Mouse (Mus musculus) liver, embryonic 16.5 days (tissue): Measurements from ENCODE around the gene Tacc2. TPM values are rescaled to one million over a fixed set of nuclear protein-coding genes. Genes with fewer than 3 reads are reported as not detected.

Source experiments
- ATAC-seq: fragments of 200-750 bp; cut with Nextera tagmentation; 2 replicates; pipeline ENCODE4 v1.8.0; 2017; ENCODE audit warnings: low read depth, mild to moderate bottlenecking, moderate number of reproducible peaks, moderate library complexity
- H3K27ac ChIP-seq: fragments of 300-500 bp; sonication (generic); 2 replicates; pipeline ENCODE4 v1.5.1; 2014; ENCODE audit warnings: mild to moderate bottlenecking, low read length
- H3K27me3 ChIP-seq: fragments of 300-500 bp; sonication (generic); 2 replicates; pipeline ENCODE4 v1.6.1; 2014; ENCODE audit warnings: low read depth, low read length, mixed read lengths; ENCODE audit not compliant: control insufficient read depth, insufficient read depth
- H3K36me3 ChIP-seq: fragments of 300-500 bp; sonication (generic); 2 replicates; pipeline ENCODE4 v1.6.1; 2014; ENCODE audit warnings: mild to moderate bottlenecking; ENCODE audit not compliant: control insufficient read depth, insufficient read depth
- H3K4me1 ChIP-seq: fragments of 300-500 bp; sonication (generic); 2 replicates; pipeline ENCODE4 v1.6.1; 2014; ENCODE audit warnings: low read depth, low read length, mixed read lengths; ENCODE audit not compliant: control insufficient read depth
- H3K4me2 ChIP-seq: fragments of 300-500 bp; sonication (generic); 2 replicates; pipeline ENCODE4 v1.6.1; 2014; ENCODE audit warnings: low read depth, low read length, mixed read lengths
- H3K4me3 ChIP-seq: fragments of 300-500 bp; sonication (generic); 2 replicates; pipeline ENCODE4 v1.5.1; 2014; ENCODE audit warnings: low read depth, mild to moderate bottlenecking, low read length
- H3K9ac ChIP-seq: fragments of 300-500 bp; sonication (generic); 2 replicates; pipeline ENCODE4 v1.6.1; 2014; ENCODE audit warnings: low read depth, low read length
- H3K9me3 ChIP-seq: fragments of 300-500 bp; sonication (generic); replicated peaks from 2 replicates; pipeline ENCODE4 v1.6.1; 2016; ENCODE audit warnings: low read length; ENCODE audit not compliant: control insufficient read depth
- WGBS: fragments of 180-500 bp; shearing (Covaris S2); extraction: QIAGEN DNeasy Blood & Tissue Kit; methylation state at CpG from one replicate; pipeline ENCODE4 v1.1.7; 2014; ENCODE audit not compliant: insufficient replicate concordance; 5-methylcytosine and 5-hydroxymethylcytosine counted together
- polyA plus RNA-seq: library from polyadenylated mRNA; unstranded; fragments of >200 nt; fragmentation: Nextera tagmentation; extraction: Ambion mirVana; gene quantifications from 2 replicates; pipeline ENCODE4 v1.2.1, GENCODE M21; 2015

The Tacc2 gene
- polyA plus RNA-seq, 1 experiment from 2014 or later: 3.3 TPM

- H3K9ac ChIP-seq: no peak overlapping the region
- H3K4me2 ChIP-seq: no peak overlapping the region
- no peak overlapping the region for H3K27ac ChIP-seq
- H3K4me1 ChIP-seq: peaks cover 14% of the 10 kb centered on the region
- no peaks in the 10 kb centered on the region; the same call in 1 of the 2 replicates for H3K9me3 ChIP-seq
- H3K36me3 ChIP-seq: peaks cover 3% of the 10 kb centered on the region
- ATAC-seq: no peak
- no peak overlapping the region for H3K4me3 ChIP-seq
- 52% methylated on average over 6 of the region's 6 CpGs for WGBS
- H3K27me3 ChIP-seq: no peaks in the 10 kb centered on the region
These were observed 94.1 kb downstream of the Tacc2 start for GRCm38 (mm10) chr7:130671301-130671700.

- no peak for ATAC-seq
- peaks cover 14% of the 10 kb centered on the region for H3K4me1 ChIP-seq
- no peak overlapping the region for H3K4me2 ChIP-seq
- no peak overlapping the region for H3K4me3 ChIP-seq
- H3K9me3 ChIP-seq: no peaks in the 10 kb centered on the region; the same call in 1 of the 2 replicates
- peaks cover 4% of the 10 kb centered on the region for H3K36me3 ChIP-seq
- H3K27me3 ChIP-seq: no peaks in the 10 kb centered on the region
- H3K9ac ChIP-seq: no peak overlapping the region
- WGBS: 53% methylated on average over 9 of the region's 9 CpGs
- no peak overlapping the region for H3K27ac ChIP-seq
These were observed 96.2 kb downstream of the Tacc2 start for GRCm38 (mm10) chr7:130673169-130674033.

GRCm38 (mm10) chr7:130674526-130674925, 97.3 kb downstream of the Tacc2 start:
- H3K36me3 ChIP-seq: peaks cover 4% of the 10 kb centered on the region
- 76% methylated on average over 9 of the region's 9 CpGs for WGBS
- no peak overlapping the region for H3K4me3 ChIP-seq
- no peak overlapping the region for H3K4me2 ChIP-seq
- no peaks in the 10 kb centered on the region for H3K27me3 ChIP-seq
- no peak overlapping the region for H3K27ac ChIP-seq
- no peaks in the 10 kb centered on the region; the same call in 1 of the 2 replicates for H3K9me3 ChIP-seq
- no peak overlapping the region for H3K9ac ChIP-seq
- peaks cover 5% of the 10 kb centered on the region for H3K4me1 ChIP-seq
- ATAC-seq: no peak

GRCm38 (mm10) chr7:130676885-130677540, 99.8 kb downstream of the Tacc2 start:
- no peaks in the 10 kb centered on the region for H3K4me1 ChIP-seq
- peaks cover 4% of the 10 kb centered on the region for H3K36me3 ChIP-seq
- H3K27ac ChIP-seq: no peak overlapping the region
- H3K27me3 ChIP-seq: no peaks in the 10 kb centered on the region
- H3K9me3 ChIP-seq: no peaks in the 10 kb centered on the region; the same call in 1 of the 2 replicates
- no peak overlapping the region for H3K4me3 ChIP-seq
- ATAC-seq: no peak
- H3K4me2 ChIP-seq: no peak overlapping the region
- no peak overlapping the region for H3K9ac ChIP-seq
- 68% methylated on average over 11 of the region's 11 CpGs for WGBS

- H3K9me3 ChIP-seq: no peaks in the 10 kb centered on the region; the same call in 1 of the 2 replicates
- H3K9ac ChIP-seq: no peak overlapping the region
- H3K4me1 ChIP-seq: no peaks in the 10 kb centered on the region
- no peak overlapping the region for H3K4me2 ChIP-seq
- H3K4me3 ChIP-seq: no peak overlapping the region
- H3K27me3 ChIP-seq: no peaks in the 10 kb centered on the region
- no peak overlapping the region for H3K27ac ChIP-seq
- 67% methylated on average over 12 of the region's 12 CpGs for WGBS
- no peak for ATAC-seq
- peaks cover 4% of the 10 kb centered on the region for H3K36me3 ChIP-seq
These were observed 100.5 kb downstream of the Tacc2 start for GRCm38 (mm10) chr7:130677541-130678274.

GRCm38 (mm10) chr7:130678414-130678813, 101.2 kb downstream of the Tacc2 start:
- no peaks in the 10 kb centered on the region for H3K4me1 ChIP-seq
- H3K4me3 ChIP-seq: no peak overlapping the region
- 71% methylated on average over 6 of the region's 6 CpGs for WGBS
- no peak for ATAC-seq
- H3K27ac ChIP-seq: no peak overlapping the region
- no peak overlapping the region for H3K4me2 ChIP-seq
- no peak overlapping the region for H3K9ac ChIP-seq
- H3K36me3 ChIP-seq: peaks cover 4% of the 10 kb centered on the region
- H3K27me3 ChIP-seq: no peaks in the 10 kb centered on the region
- H3K9me3 ChIP-seq: no peaks in the 10 kb centered on the region; the same call in 1 of the 2 replicates

- Histone ChIP-seq H3K9me3 (no peaks in the 10 kb centered on the region), H3K4me1 (no peaks in the 10 kb centered on the region), H3K9ac (no peak overlapping the region), H3K27me3 (no peaks in the 10 kb centered on the region), H3K27ac (no peak overlapping the region), H3K4me2 (no peak overlapping the region), H3K36me3 (no peaks in the 10 kb centered on the region), H3K4me3 (no peak overlapping the region)
- ATAC-seq: no peak
- 44% methylated on average over 4 of the region's 4 CpGs for WGBS
These were observed 104.6 kb downstream of the Tacc2 start for GRCm38 (mm10) chr7:130681798-130682197.

- Histone ChIP-seq H3K27me3 (peaks cover 13% of the 10 kb centered on the region), H3K27ac (no peak overlapping the region), H3K4me3 (no peak overlapping the region), H3K4me1 (no peaks in the 10 kb centered on the region; the same call in 1 of the 2 replicates), H3K9ac (no peak overlapping the region), H3K9me3 (no peaks in the 10 kb centered on the region), H3K36me3 (no peaks in the 10 kb centered on the region), H3K4me2 (no peak overlapping the region)
- ATAC-seq: no peak
- WGBS: 44% methylated on average over 4 of the region's 4 CpGs
These were observed 111.4 kb downstream of the Tacc2 start for GRCm38 (mm10) chr7:130688601-130689000.
